Mouse (Mus musculus) C2C12 (cell line): ENCODE results near the gene Mrpl39. TPM values are rescaled to one million over a fixed set of nuclear protein-coding genes. Genes with fewer than 3 reads are reported as not detected.
A peak's percentile ranks its signal among the peaks of the same experiment; 100 is the strongest.

ENCODE experiments used
- H3K27me3 ChIP-seq: one replicate; pipeline ENCODE4 v1.6.1; 2011; ENCODE audit not compliant: control insufficient read depth, insufficient read depth, insufficient read length
- H3K36me3 ChIP-seq: one replicate; pipeline ENCODE4 v1.6.1; 2011; ENCODE audit not compliant: control insufficient read depth, insufficient read depth
- H3K4me3 ChIP-seq: one replicate; pipeline ENCODE4 v1.5.1; 2011; ENCODE audit warnings: mild to moderate bottlenecking, control low read depth; ENCODE audit not compliant: poor library complexity, insufficient read depth, severe bottlenecking
- H3K79me2 ChIP-seq: one replicate; pipeline ENCODE4 v1.6.1; 2011; ENCODE audit not compliant: control insufficient read depth, insufficient read depth
- H3K79me3 ChIP-seq: one replicate; pipeline ENCODE4 v1.6.1; 2011; ENCODE audit warnings: low read depth, control low read depth
- H3ac ChIP-seq: one replicate; pipeline ENCODE3; 2011; ENCODE audit warnings: low read depth; ENCODE audit not compliant: control insufficient read depth, insufficient read length
- CEBPB ChIP-seq: IDR thresholded peaks from one replicate; pipeline ENCODE4 v1.6.1; 2011; ENCODE audit warnings: low read depth, mild to moderate bottlenecking, control low read depth, moderate library complexity
- CTCF ChIP-seq: IDR thresholded peaks from one replicate; pipeline ENCODE4 v1.5.1; 2011; ENCODE audit not compliant: control insufficient read depth, insufficient read depth, insufficient read length
- FOSL1 ChIP-seq: IDR thresholded peaks from one replicate; pipeline ENCODE4 v1.8.0; 2011; ENCODE audit warnings: mild to moderate bottlenecking, low read length; ENCODE audit not compliant: poor library complexity, insufficient read depth, severe bottlenecking
- MAX ChIP-seq: IDR thresholded peaks from one replicate; pipeline ENCODE4 v1.6.1; 2011; ENCODE audit warnings: mild to moderate bottlenecking, control low read depth
- MYOD1 ChIP-seq: IDR thresholded peaks from one replicate; pipeline ENCODE4 v1.6.1; 2011; ENCODE audit warnings: low read depth; ENCODE audit not compliant: control insufficient read depth, insufficient read length
- MYOG ChIP-seq: IDR thresholded peaks from one replicate; pipeline ENCODE4 v1.6.1; 2011; ENCODE audit not compliant: control insufficient read depth, insufficient read length; ENCODE audit errors: extremely low read depth
- USF1 ChIP-seq: IDR thresholded peaks from one replicate; pipeline ENCODE4 v1.6.1; 2011; ENCODE audit warnings: low read depth, mild to moderate bottlenecking, control low read depth, moderate library complexity
- polyA plus RNA-seq: library from polyadenylated mRNA; unstranded; fragments of >200 nt; fragmentation: generic; extraction: Trizol; gene quantifications from one replicate; pipeline ENCODE4 v1.2.1, GENCODE M21; 2012; ENCODE audit warnings: missing spikeins

Gene Mrpl39
- polyA plus RNA-seq, 1 experiment, result 44.7 TPM

DNA sequence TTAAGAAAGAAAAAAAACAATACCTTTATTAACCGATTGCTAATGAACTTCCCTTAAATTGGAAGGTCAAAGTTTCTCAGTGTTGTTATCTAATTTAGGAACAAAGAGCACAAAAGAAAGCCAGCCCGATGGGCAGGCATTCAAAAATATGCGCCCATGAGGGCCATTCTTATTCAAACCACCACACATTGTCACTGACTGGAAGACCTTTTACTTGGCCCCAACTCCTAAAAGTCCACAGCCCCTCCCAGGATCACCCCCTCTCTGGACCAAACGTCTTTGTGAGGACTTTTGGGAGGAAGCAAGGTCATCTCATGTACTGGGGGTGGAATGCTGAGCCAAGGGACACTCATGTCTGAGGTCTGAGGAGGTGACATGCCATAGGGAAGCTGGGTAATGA lies 33.6 kb upstream of the Mrpl39 start:
- Histone ChIP-seq H3K27me3 (no peaks in the 10 kb centered on the region), H3K4me3 (no peak overlapping the region), H3K79me2 (peaks cover 4% of the 10 kb centered on the region), H3ac (no peak overlapping the region), H3K79me3 (peaks cover under 1% of the 10 kb centered on the region), H3K36me3 (no peaks in the 10 kb centered on the region)
- TF ChIP-seq USF1, result no peak
- no peak for TF ChIP-seq MYOD1
- no peak for TF ChIP-seq MYOG
- no peak for TF ChIP-seq CEBPB
- TF ChIP-seq CTCF, result no peak
- TF ChIP-seq FOSL1, result no peak
- TF ChIP-seq MAX, result no peak

DNA sequence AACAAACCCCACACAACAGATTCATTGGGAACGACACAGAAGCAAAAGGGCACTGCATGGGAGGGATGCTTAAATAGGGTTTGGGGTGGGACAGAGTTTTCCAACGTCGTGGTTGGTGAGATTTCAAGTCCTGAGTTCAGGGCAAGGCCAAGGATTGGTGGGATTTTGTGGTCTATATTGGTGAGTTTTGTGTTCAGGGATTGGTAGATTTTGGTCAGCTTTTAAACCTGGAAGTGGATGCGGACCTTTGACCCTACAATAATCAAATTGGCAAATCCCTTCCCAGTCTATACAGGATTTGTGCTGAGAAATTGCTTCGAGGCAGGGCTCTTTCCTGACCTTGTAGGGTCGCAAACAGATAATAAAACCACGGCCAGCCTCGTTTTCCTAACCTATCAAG lies 32.4 kb upstream of the Mrpl39 start:
- Histone ChIP-seq H3K27me3 (no peaks in the 10 kb centered on the region), H3K79me3 (no peaks in the 10 kb centered on the region), H3ac (no peak overlapping the region), H3K36me3 (no peaks in the 10 kb centered on the region), H3K4me3 (no peak overlapping the region), H3K79me2 (no peaks in the 10 kb centered on the region)
- TF ChIP-seq MAX, result no peak
- TF ChIP-seq CTCF, result no peak
- TF ChIP-seq MYOD1, result no peak
- no peak for TF ChIP-seq FOSL1
- no peak for TF ChIP-seq CEBPB
- no peak for TF ChIP-seq USF1
- TF ChIP-seq MYOG, result no peak

DNA sequence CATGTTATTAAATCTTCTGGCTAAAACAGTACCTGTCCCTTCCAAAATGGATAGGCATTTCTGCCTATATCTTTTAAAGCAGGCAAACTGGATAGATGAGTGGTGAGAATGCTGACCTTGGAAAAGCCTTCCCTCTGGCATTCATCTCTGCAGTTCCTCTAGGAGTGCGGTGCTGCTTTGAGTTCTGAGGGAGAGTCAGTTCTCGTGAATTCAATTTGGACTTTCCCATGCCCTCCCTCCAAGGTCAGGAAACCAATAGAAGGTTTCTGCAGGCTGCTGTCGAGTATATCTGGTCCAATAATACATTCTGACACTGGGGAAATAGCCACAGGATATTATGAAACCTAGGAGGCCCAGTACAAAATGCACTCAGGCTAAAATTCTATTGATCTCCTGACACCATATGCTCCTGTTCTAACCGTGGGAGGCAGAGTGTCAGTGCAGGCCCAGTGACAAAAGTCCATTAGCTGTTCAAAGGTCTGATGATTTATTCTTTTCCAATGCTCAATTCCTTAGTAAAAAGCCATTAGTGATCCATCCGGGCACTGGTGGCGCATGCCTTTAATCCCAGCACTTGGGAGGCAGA lies 10.3 kb upstream of the Mrpl39 start:
- H3K36me3 ChIP-seq, result no peaks in the 10 kb centered on the region
- H3K79me2 ChIP-seq, result no peaks in the 10 kb centered on the region
- H3ac ChIP-seq, result no peak overlapping the region
- no peaks in the 10 kb centered on the region for H3K79me3 ChIP-seq
- H3K4me3 ChIP-seq, result no peak overlapping the region
- TF ChIP-seq FOSL1, result no peak
- no peak for TF ChIP-seq CTCF
- TF ChIP-seq MYOD1, result no peak
- no peak for TF ChIP-seq MYOG
- TF ChIP-seq USF1, result no peak
- TF ChIP-seq CEBPB, result no peak
- TF ChIP-seq MAX, result no peak
- no peaks in the 10 kb centered on the region for H3K27me3 ChIP-seq

DNA sequence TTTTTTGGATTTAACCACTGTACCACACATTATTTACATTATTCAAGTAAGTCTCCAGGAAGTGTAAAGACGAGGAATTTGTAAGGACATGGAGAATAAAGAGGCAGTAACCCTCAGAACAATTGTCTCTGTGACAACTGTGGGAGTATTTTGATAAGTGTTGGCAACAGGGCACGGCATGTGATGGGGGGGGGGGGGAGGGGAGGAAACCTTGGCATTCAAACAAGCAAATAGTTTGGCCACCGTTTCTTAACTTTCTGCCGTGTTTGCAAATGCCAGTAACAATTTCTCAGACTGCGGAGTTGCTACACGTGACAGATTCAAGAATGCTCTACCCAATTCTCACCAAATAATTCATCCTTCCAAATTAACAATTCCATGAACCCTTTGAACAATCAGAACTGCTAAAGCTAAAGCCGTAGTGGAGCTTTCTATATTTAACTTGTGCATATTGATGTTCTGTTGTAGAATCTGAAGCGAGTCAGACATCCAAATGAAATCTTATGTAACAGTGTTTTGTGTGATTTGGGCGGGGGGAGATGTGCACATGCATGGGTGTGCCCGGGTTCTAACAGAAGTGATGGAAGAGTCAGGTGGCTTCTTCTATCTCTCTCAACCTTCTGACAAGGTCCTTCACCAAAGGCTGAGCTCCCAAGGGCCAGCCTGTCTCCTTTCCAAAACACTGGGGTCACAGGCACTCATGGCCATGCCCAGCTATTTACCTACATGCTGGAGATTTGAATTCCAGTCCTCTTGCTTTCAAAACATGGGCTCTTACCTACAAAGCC lies 9.4 kb upstream of the Mrpl39 start:
- Histone ChIP-seq H3K4me3 (no peak overlapping the region), H3K36me3 (no peaks in the 10 kb centered on the region), H3K79me3 (no peaks in the 10 kb centered on the region), H3K79me2 (no peaks in the 10 kb centered on the region), H3K27me3 (no peaks in the 10 kb centered on the region), H3ac (no peak overlapping the region)
- TF ChIP-seq MYOD1 (no peak), CEBPB (no peak), USF1 (no peak), MYOG (no peak), FOSL1 (no peak), MAX (no peak), CTCF (no peak)

DNA sequence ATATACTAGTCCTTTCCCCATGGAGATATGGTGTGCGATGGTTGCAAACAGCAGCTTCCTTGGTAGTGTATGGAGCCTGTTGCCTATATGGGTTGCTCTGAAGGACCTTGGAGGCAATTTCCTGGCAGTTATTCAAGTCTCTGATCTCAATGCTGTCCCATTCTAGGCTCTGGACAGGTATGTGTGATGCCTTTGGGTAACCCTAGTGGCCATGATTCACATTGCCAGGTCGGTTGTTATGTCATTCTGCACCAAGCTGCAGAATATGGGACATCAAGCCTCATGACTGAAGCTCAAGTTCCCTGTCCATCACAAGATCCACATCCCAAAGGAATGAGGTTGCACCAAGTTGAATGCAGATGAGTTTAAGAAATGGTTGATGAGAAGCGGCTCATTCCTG lies 1.8 kb upstream of the Mrpl39 start:
- Histone ChIP-seq H3K79me3 (peaks cover 15% of the 10 kb centered on the region), H3K27me3 (no peaks in the 10 kb centered on the region), H3K79me2 (peaks cover 23% of the 10 kb centered on the region), H3K36me3 (peaks cover under 1% of the 10 kb centered on the region), H3ac (no peak overlapping the region), H3K4me3 (no peak overlapping the region)
- no peak for TF ChIP-seq CEBPB
- TF ChIP-seq MYOD1, result no peak
- TF ChIP-seq MYOG, result no peak
- no peak for TF ChIP-seq CTCF
- no peak for TF ChIP-seq USF1
- TF ChIP-seq MAX, result no peak
- TF ChIP-seq FOSL1, result no peak

GRCm38 (mm10) chr16:84734806-84735165 lies 756 bp downstream of the Mrpl39 start:
- TF ChIP-seq MAX (no peak), CTCF (no peak), MYOD1 (no peak), CEBPB (no peak), FOSL1 (no peak), MYOG (no peak), USF1 (no peak)
- Histone ChIP-seq H3K36me3 (peaks cover 25% of the 10 kb centered on the region), H3K79me3 (peaks cover 17% of the 10 kb centered on the region), H3K79me2 (peaks cover 23% of the 10 kb centered on the region), H3K4me3 (peak overlapping the region; percentile 71), H3K27me3 (no peaks in the 10 kb centered on the region), H3ac (peak overlapping the region; percentile 74)
